Mouse (Mus musculus) ES-E14 (cell line): ENCODE measurements at regions not wholly inside any gene's neighbourhood (a gene's known extent, or its start where the extent isn't known, plus 50 kb on each side); places are given as distances from the start of the nearest gene placed in this dataset.

Experiments
- DNase-seq: peaks from one replicate; pipeline ENCODE4 v3.0.0-alpha.2; 2013; ENCODE audit warnings: low read depth, low spot score
- H3K27ac ChIP-seq: 2 replicates; pipeline ENCODE4 v1.5.1; 2012; ENCODE audit warnings: low read depth, mild to moderate bottlenecking, low read length, moderate library complexity, mixed read lengths; ENCODE audit not compliant: poor library complexity, insufficient read depth, severe bottlenecking
- H3K36me3 ChIP-seq: 2 replicates; pipeline ENCODE4 v1.6.1; 2012; ENCODE audit warnings: mild to moderate bottlenecking, low read length, moderate library complexity, mixed read lengths; ENCODE audit not compliant: control insufficient read depth, poor library complexity, insufficient read depth, severe bottlenecking
- H3K4me1 ChIP-seq, 2 experiments: fragments of 150-350 bp in 1 of 2; sonication (generic) in 1 of 2; 2 replicates each; pipeline ENCODE4 v1.6.1; 2012; ENCODE audit warnings: low read length in 2 of 2, mild to moderate bottlenecking in 1 of 2, mixed read lengths in 1 of 2; ENCODE audit not compliant: control insufficient read depth in 2 of 2, insufficient read depth in 2 of 2, poor library complexity in 1 of 2
- H3K4me3 ChIP-seq, 2 experiments: fragments of 150-350 bp in 1 of 2; sonication (generic) in 1 of 2; 2 replicates each; pipeline ENCODE4 v1.5.1; 2012; ENCODE audit warnings: low read length in 2 of 2, low read depth in 1 of 2, mild to moderate bottlenecking in 1 of 2, mixed read lengths in 1 of 2; ENCODE audit not compliant: insufficient read depth in 1 of 2, poor library complexity in 1 of 2, severe bottlenecking in 1 of 2
- H3K9ac ChIP-seq: 2 replicates; pipeline ENCODE4 v1.6.1; 2012; ENCODE audit warnings: low read depth, mild to moderate bottlenecking, low read length, mixed read lengths; ENCODE audit not compliant: poor library complexity, insufficient read depth, severe bottlenecking
- H3K9me3 ChIP-seq: fragments of 150-350 bp; sonication (generic); 2 replicates; pipeline ENCODE4 v1.6.1; 2012; ENCODE audit warnings: low read depth, mild to moderate bottlenecking, low read length; ENCODE audit not compliant: control insufficient read depth, insufficient read depth
- CHD2 ChIP-seq: IDR thresholded peaks from 2 replicates; pipeline ENCODE4 v1.6.1; 2014; ENCODE audit warnings: mild to moderate bottlenecking, low read depth, low read length, inconsistent platforms
- HCFC1 ChIP-seq: IDR thresholded peaks from 2 replicates; pipeline ENCODE4 v1.6.1; 2012; ENCODE audit warnings: low read length, inconsistent platforms, borderline replicate concordance; ENCODE audit not compliant: insufficient read depth
- MAFK ChIP-seq: IDR thresholded peaks from 2 replicates; pipeline ENCODE4 v1.6.1; 2014; ENCODE audit warnings: mild to moderate bottlenecking, low read depth, low read length, inconsistent platforms; ENCODE audit not compliant: insufficient read depth
- ZC3H11A ChIP-seq: IDR thresholded peaks from 2 replicates; pipeline ENCODE4 v1.6.1; 2012; ENCODE audit warnings: low read depth, mild to moderate bottlenecking, inconsistent platforms, low read length, borderline replicate concordance
- ZNF384 ChIP-seq: IDR thresholded peaks from 2 replicates; pipeline ENCODE4 v1.6.1; 2012; ENCODE audit warnings: low read depth, low read length, inconsistent platforms
- in situ Hi-C, 2 experiments: fragments of 600-800 bp; cut with MboI; formaldehyde crosslinking; loops; one replicate each; pipeline ENCODE4 v1.15.1; 2025; ENCODE audit warnings: low sequenced_read_pairs in 2 of 2, inconsistent platforms in 1 of 2; ENCODE audit not compliant: unreplicated experiment in 2 of 2

- H3K4me3 ChIP-seq, result no peak overlapping the region
- TF ChIP-seq HCFC1, result no peak
- no peak overlapping the region for H3K9ac ChIP-seq
- in situ Hi-C loops, result no loop called here
- no peak overlapping the region for H3K27ac ChIP-seq
- H3K36me3 ChIP-seq, result no peaks in the 10 kb centered on the region
- DNase-seq, result no peak
- no peaks in the 10 kb centered on the region for H3K9me3 ChIP-seq
- H3K4me1 ChIP-seq, result no peaks in the 10 kb centered on the region
Observed at GRCm38 (mm10) chr4:51969751-51970150, 469.3 kb upstream of the Smc2 start.

DNA sequence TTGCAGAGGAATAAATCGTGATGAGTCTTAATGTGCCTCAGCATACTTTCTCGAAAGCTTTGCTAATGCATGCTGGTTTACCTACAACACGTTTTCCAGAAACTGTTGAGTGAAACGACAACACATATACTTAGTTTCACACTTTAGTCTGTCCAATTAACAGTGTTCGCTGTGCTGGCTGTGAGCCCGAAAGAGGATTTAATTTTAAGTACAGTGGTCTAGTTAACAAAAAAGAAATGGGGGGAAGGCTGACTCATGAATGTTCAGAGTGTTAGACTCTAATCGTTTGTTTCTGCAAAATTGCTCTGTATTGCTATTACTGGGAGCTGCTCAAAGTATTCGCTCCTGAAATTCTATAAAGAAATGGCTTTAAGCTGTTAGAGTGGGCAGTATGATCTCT is 460.1 kb upstream of the Smc2 start:
- no peak for DNase-seq

DNA sequence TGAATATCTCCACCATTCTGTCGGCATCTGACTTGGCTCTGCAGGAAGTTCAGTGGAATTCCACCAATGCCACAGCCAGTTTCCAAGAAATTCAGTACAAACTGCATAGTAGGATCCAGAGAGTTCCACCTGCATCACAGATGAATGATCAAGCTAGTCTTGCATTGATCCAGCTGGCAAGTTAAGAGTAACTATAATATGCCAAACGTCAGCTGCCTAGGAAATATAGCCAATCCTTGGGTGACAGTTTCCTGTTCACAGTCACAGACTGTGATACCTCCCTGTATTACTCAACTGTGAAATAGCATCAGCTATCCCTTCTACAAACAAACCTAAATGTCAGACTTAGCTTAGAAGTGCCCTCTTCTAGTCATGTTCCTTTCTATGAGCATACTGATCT is 446.6 kb upstream of the Smc2 start:
- H3K27ac ChIP-seq, result no peak overlapping the region
- in situ Hi-C loops, result no loop called here
- H3K9ac ChIP-seq, result no peak overlapping the region
- H3K4me1 ChIP-seq, result no peaks in the 10 kb centered on the region
- H3K9me3 ChIP-seq, result no peaks in the 10 kb centered on the region
- H3K4me3 ChIP-seq, result no peak overlapping the region
- TF ChIP-seq CHD2 (no peak), ZC3H11A (no peak), MAFK (no peak), HCFC1 (no peak), ZNF384 (no peak)
- no peak for DNase-seq
- H3K36me3 ChIP-seq, result no peaks in the 10 kb centered on the region

More for the DNA sequence above, 460.1 kb upstream of the Smc2 start:
- TF ChIP-seq HCFC1, result no peak
- no peak for TF ChIP-seq ZC3H11A
- no peak for TF ChIP-seq ZNF384
- TF ChIP-seq CHD2, result no peak
- no peak for TF ChIP-seq MAFK
- in situ Hi-C loops, result no loop called here
- Histone ChIP-seq H3K4me1 (no peaks in the 10 kb centered on the region), H3K27ac (no peak overlapping the region), H3K9me3 (no peaks in the 10 kb centered on the region), H3K9ac (no peak overlapping the region), H3K36me3 (no peaks in the 10 kb centered on the region), H3K4me3 (no peak overlapping the region)

DNA sequence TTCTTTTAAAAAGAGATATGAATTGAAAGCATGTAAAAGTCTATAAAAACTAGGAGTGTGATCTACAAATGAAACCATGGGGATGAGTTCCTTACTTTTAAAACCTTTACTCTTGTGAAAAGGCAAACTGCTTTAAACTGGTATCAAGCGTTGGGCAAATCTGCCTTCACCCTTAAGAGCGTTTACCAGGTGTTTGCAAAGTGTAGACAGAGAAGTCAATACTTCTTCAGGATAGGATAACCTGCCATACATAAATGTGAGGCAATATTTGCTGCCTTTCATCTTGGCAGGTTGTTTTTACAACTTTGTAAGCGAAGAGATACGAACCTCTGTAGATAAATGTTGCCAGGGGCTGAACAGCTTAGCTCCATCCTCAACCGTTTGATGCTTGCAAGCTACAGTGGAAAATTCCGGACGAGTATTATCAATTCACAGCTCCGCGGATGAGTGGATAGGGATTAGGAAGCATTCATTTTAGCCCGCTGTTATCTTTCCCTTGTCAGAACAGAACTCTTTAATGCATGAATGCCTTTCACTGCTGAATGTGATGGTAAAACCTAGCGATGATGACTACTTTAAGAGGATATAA is 402.2 kb upstream of the Smc2 start:
- no peak for TF ChIP-seq HCFC1
- no peak for TF ChIP-seq ZNF384
- TF ChIP-seq ZC3H11A, result no peak
- TF ChIP-seq CHD2, result no peak
- TF ChIP-seq MAFK, result no peak
- no peak overlapping the region for H3K27ac ChIP-seq
- no peak overlapping the region for H3K9ac ChIP-seq
- no peaks in the 10 kb centered on the region for H3K4me1 ChIP-seq
- H3K4me3 ChIP-seq, result no peak overlapping the region
- H3K36me3 ChIP-seq, result no peaks in the 10 kb centered on the region
- no peak for DNase-seq
- in situ Hi-C loops, result no loop called here
- H3K9me3 ChIP-seq, result no peaks in the 10 kb centered on the region

DNA sequence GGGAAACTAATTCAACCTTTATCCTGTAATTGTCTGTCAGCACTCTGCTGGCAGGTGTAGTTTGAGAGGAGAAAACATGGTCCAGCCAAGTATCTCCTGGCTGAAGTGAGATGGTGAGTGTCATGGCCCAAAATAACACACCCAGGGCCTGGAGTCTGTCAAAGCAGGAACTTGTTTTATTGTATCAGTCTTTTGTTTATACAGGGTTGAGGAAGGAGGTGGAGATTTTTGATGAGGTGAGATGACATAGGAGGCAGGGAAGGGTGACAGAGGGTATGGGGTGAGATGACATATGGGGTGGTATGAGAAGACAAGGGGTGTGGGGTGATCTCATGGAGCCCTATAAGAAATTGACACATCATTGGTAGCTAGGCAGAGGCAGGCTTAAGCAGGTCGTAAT is 395.6 kb upstream of the Smc2 start:
- Histone ChIP-seq H3K36me3 (no peaks in the 10 kb centered on the region), H3K4me1 (no peaks in the 10 kb centered on the region), H3K9me3 (no peaks in the 10 kb centered on the region), H3K9ac (no peak overlapping the region), H3K4me3 (no peak overlapping the region), H3K27ac (no peak overlapping the region)
- in situ Hi-C loops, result no loop called here
- TF ChIP-seq ZNF384 (no peak), ZC3H11A (no peak), MAFK (no peak), HCFC1 (no peak), CHD2 (no peak)
- DNase-seq, result no peak
